Mouse (Mus musculus) forebrain, embryonic 13.5 days (tissue): Measurements from ENCODE around the gene Abhd15. TPM values are rescaled to one million over a fixed set of nuclear protein-coding genes. Genes with fewer than 3 reads are reported as not detected.

Experiments
- ATAC-seq: fragments of 200-750 bp; cut with Nextera tagmentation; 2 replicates; pipeline ENCODE4 v1.8.0; 2017
- H3K27ac ChIP-seq: fragments of 300-500 bp; sonication (generic); 2 replicates; pipeline ENCODE4 v1.5.1; 2015; ENCODE audit warnings: inconsistent platforms, mild to moderate bottlenecking, moderate library complexity
- H3K27me3 ChIP-seq: fragments of 300-500 bp; sonication (generic); 2 replicates; pipeline ENCODE4 v1.6.1; 2015; ENCODE audit warnings: mild to moderate bottlenecking, inconsistent platforms
- H3K36me3 ChIP-seq: fragments of 300-500 bp; sonication (generic); 2 replicates; pipeline ENCODE4 v1.6.1; 2015; ENCODE audit warnings: mild to moderate bottlenecking, inconsistent platforms; ENCODE audit not compliant: poor library complexity, severe bottlenecking
- H3K4me1 ChIP-seq: fragments of 300-500 bp; sonication (generic); 2 replicates; pipeline ENCODE4 v1.6.1; 2015; ENCODE audit warnings: inconsistent platforms
- H3K4me2 ChIP-seq: fragments of 300-500 bp; sonication (generic); 2 replicates; pipeline ENCODE4 v1.6.1; 2015; ENCODE audit warnings: inconsistent platforms, mild to moderate bottlenecking, moderate library complexity
- H3K4me3 ChIP-seq: fragments of 300-500 bp; sonication (generic); 2 replicates; pipeline ENCODE4 v1.5.1; 2015; ENCODE audit warnings: mild to moderate bottlenecking, inconsistent platforms
- H3K9ac ChIP-seq: fragments of 300-500 bp; sonication (generic); 2 replicates; pipeline ENCODE4 v1.6.1; 2015; ENCODE audit warnings: mild to moderate bottlenecking, inconsistent platforms
- H3K9me3 ChIP-seq: fragments of 300-500 bp; sonication (generic); replicated peaks from 2 replicates; pipeline ENCODE4 v1.6.1; 2016; ENCODE audit warnings: inconsistent platforms
- WGBS: fragments of 180-500 bp; shearing (Covaris S2); methylation state at CpG from one replicate; pipeline ENCODE4 v1.1.7; 2015; 5-methylcytosine and 5-hydroxymethylcytosine counted together
- polyA plus RNA-seq: library from polyadenylated mRNA; unstranded; fragments of >200 nt; fragmentation: Nextera tagmentation; extraction: Ambion mirVana; gene quantifications from 2 replicates; pipeline ENCODE4 v1.2.1, GENCODE M21; 2015

The Abhd15 gene
- polyA plus RNA-seq, 1 experiment from 2014 or later, result 3.0 TPM

DNA sequence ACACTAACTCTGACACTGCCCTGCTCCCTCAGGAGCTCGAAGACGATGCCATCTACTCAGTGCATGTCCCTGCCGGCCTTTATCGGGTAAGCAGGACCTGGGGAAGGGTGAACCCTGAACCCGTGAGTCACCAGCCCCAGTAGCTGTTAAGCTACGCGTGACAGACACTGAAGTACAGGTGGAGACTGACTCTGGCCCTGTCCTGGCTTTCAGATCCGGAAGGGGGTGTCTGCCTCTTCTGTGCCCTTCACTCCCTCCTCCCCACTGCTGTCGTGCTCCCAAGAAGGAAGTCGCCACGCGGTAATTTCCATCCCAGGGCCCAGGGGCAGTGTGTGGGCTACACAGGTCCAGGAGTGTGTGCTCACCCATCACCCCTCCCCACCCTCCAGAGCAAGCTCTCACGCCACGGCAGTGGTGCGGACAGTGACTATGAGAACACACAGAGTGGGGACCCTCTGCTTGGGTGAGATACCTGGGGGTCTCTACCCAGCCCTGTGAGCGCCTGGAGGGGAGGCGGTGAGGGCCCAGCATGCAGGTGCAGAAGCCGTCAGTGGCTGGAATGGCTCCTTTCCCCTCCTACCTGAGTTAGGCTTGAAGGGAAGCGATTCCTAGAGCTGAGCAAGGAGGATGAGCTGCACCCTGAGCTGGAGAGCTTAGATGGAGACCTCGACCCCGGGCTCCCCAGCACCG lies 9.5 kb upstream of the Abhd15 start:
- Histone ChIP-seq H3K27me3 (no peaks in the 10 kb centered on the region), H3K4me1 (peaks cover 16% of the 10 kb centered on the region), H3K9ac (no peak overlapping the region), H3K27ac (no peak overlapping the region), H3K9me3 (no peaks in the 10 kb centered on the region), H3K4me2 (no peak overlapping the region), H3K4me3 (no peak overlapping the region), H3K36me3 (peaks cover 75% of the 10 kb centered on the region)
- WGBS, result 91% methylated on average over 22 of the region's 22 CpGs
- ATAC-seq, result no peak

DNA sequence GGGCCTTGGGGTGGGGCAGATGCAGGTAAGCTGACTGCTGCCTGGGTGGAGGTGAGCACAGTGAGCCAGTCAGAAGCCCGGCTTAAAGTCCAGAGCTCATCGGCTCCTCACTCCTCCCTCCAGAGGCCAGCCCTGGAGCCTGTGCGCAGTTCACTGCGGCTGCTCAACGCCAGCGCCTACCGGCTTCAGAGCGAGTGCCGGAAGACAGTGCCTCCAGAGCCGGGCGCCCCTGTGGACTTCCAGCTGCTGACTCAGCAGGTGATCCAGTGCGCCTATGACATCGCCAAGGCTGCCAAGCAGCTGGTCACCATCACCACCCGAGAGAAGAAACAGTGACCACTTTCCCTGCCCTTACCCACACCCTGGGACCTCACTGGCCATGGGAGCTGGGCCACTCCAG lies 8.6 kb upstream of the Abhd15 start:
- Histone ChIP-seq H3K36me3 (peaks cover 67% of the 10 kb centered on the region), H3K9me3 (no peaks in the 10 kb centered on the region), H3K4me3 (no peak overlapping the region), H3K4me2 (no peak overlapping the region), H3K27me3 (no peaks in the 10 kb centered on the region), H3K27ac (no peak overlapping the region), H3K9ac (no peak overlapping the region), H3K4me1 (peaks cover 7% of the 10 kb centered on the region)
- no peak for ATAC-seq
- WGBS, result 87% methylated on average over 13 of the region's 14 CpGs

DNA sequence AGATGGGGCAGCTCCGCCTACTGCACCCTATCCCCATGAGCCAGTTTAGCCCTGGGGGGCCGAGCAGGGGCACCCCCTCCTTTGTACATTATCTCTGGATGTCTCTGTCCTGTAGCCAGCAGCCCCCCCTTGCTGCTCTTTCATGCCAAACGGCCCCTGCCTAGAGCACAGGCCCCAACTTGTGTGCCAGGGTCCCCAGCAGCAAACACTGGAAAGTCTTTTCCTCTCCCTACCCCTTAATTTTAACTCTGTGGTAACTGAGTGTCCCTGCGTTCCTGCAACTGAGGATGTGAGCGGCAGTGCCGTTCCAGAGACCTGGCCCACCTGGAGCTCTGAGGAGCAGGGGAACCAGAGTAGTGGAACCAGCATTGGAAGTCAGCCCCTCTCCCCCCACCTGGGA lies 8.0 kb upstream of the Abhd15 start:
- Histone ChIP-seq H3K27me3 (no peaks in the 10 kb centered on the region), H3K9ac (no peak overlapping the region), H3K4me2 (no peak overlapping the region), H3K9me3 (no peaks in the 10 kb centered on the region), H3K27ac (no peak overlapping the region), H3K4me3 (no peak overlapping the region), H3K4me1 (peaks cover 9% of the 10 kb centered on the region), H3K36me3 (peaks cover 65% of the 10 kb centered on the region)
- 84% methylated on average over 6 of the region's 6 CpGs for WGBS
- no peak for ATAC-seq

DNA sequence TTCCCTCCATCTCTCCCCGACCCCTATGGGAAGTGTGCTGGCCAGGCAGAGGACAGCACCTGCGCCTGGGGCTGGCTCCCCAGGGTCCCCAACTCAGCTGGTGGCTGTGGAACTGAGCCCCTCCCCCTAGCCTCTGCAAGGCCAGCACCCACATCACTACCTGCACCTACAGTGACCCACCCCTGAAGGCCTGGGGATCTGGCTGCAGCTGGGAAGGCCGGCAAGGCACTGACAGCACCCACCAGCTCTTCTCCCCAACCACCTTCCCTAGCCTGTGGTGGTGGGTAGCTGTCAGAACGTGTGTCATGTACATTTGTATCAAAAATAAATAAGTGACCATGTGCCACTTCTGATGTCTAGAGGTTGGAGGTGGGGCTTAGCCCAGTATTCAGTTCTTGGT lies 7.5 kb upstream of the Abhd15 start:
- peaks cover 60% of the 10 kb centered on the region for H3K36me3 ChIP-seq
- no peak overlapping the region for H3K4me3 ChIP-seq
- no peak overlapping the region for H3K4me2 ChIP-seq
- H3K27ac ChIP-seq, result peak overlapping the region; percentile 14; the same call in 1 of the 2 replicates
- peaks cover 13% of the 10 kb centered on the region for H3K4me1 ChIP-seq
- H3K9ac ChIP-seq, result no peak overlapping the region
- 76% methylated on average over 4 of the region's 4 CpGs for WGBS
- no peaks in the 10 kb centered on the region for H3K27me3 ChIP-seq
- peak; percentile 12 for ATAC-seq
- no peaks in the 10 kb centered on the region for H3K9me3 ChIP-seq

DNA sequence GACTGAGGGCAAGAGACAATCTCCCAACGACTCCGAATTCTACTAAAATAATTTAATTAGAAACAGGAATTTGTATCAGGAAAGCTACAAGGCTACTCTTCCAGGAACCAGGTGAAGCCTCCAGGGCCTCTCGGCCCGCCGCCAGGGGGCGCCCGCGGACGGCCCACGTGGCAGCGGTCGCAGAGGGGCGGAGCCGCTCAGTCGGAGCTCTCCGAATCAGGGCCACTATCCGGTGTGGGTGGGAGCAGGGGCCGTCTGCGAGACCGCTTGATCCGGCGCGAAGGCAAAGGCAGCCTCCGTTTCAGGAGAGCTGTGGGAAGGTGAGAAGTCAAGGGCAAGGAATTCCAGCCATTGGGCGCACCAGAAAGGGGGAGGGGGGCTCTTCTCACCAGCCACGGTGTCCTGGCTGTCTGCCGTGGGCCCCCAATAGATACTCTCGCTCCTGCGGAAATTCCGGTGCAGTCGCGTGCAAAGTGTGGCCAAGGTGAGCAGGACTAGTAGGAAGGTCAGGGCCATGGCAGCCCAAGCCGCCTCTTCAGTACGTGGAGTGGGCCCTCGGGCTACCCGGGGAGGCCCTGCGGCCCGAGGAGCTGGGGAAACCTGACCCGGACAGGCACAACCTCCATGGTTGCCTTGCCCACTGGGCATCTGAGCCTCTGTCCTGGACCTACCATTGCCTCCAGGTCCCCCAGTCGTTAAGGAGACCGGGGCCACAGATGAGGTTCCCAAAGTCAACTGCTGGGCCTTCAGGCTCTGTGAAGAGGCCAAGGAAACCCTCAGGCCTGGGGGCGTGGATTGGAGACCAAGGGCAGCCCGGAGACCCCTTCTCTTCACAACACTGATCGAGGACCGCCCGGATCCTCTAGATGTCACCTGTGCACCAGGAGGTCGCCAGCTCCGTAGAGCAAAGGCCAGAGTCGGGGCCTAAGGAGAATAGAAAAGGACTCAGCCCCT lies 6.6 kb upstream of the Abhd15 start:
- WGBS, result 20% methylated on average over 49 of the region's 49 CpGs

DNA sequence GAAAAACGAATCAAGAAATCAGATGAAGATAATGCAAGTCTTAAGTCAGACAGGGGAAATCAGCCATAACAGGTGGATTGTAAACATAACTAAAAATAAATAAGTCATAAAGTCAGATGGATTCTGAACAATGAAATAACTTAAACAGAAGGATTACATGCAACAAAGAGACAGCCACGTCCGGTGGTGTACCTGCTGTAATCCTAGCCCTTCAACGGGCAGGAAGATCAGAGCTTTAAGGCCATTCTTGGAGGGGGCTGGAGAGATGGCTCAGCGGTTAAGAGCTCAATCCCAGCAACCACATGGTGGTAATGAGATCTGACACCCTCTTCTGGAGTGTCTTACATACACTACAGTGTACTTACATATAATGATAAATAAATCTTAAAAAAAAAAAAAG lies 3.6 kb upstream of the Abhd15 start:
- Histone ChIP-seq H3K27ac (no peak overlapping the region), H3K4me3 (no peak overlapping the region), H3K27me3 (peaks cover 19% of the 10 kb centered on the region), H3K9ac (no peak overlapping the region), H3K9me3 (no peaks in the 10 kb centered on the region), H3K4me2 (no peak overlapping the region), H3K36me3 (peaks cover 21% of the 10 kb centered on the region), H3K4me1 (peaks cover 47% of the 10 kb centered on the region)
- WGBS, result 86% methylated on average over 5 of the region's 5 CpGs
- no peak for ATAC-seq

More for the DNA sequence above, 6.6 kb upstream of the Abhd15 start:
- Histone ChIP-seq H3K27ac (no peak overlapping the region), H3K36me3 (peaks cover 51% of the 10 kb centered on the region), H3K9ac (peak overlapping the region; percentile 61), H3K27me3 (no peaks in the 10 kb centered on the region), H3K4me3 (peak overlapping the region; percentile 34), H3K4me1 (peaks cover 17% of the 10 kb centered on the region), H3K4me2 (peak overlapping the region; percentile 67), H3K9me3 (no peaks in the 10 kb centered on the region)
- ATAC-seq, result peak; percentile 70

DNA sequence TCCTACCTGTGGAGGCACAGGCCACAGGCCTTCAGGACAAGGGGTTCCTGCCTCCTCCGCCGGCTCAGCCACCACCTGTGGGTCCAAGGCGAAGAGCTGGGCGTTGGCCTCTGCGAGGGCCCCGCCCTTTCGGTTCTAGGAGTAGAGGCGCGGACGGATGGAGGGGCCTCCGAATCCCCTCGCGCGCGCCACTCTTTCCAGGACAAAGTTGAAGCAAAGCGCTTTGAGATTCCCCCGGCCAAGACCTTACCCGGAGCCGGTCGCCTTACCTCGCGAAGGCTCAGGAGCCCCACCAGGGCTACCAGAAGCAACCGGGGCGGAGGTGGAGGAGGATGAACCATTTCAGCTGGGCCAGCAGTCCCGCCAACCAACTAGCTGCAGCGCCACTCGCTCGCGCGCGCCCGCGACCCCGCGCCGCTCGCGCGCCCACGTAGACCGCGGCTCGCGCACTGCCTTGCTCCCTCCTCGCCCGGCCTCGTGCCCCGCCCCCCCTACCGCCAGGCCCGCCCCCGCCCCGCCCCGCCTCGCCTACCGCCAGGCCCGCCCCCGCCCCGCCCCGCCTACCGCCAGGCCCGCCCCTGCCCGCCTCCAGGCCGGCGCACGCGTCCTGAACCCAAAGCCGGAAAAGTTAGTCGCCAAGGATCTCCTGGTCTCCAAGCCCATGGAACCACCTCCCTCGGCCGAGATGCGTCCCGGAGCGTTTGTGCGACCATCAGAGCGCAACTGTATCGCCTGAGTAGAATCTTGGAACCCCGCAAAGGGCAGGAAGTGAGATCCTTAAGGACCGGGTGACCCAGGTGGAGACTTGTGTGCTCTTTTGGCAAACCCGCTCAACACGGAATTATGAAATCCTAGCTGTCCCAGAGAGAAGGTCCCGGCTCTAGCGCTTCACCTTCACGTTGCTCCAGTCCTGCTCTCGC lies 1.8 kb upstream of the Abhd15 start:
- Histone ChIP-seq H3K27ac (no peak overlapping the region), H3K27me3 (peaks cover 29% of the 10 kb centered on the region), H3K36me3 (peaks cover 6% of the 10 kb centered on the region; the same call in 1 of the 2 replicates), H3K4me3 (peak overlapping the region; percentile 56), H3K4me1 (peaks cover 46% of the 10 kb centered on the region), H3K9ac (peak overlapping the region; percentile 68), H3K9me3 (no peaks in the 10 kb centered on the region), H3K4me2 (peak overlapping the region; percentile 95)
- peak; percentile 68 for ATAC-seq
- WGBS, result under 1% methylated on average over 47 of the region's 84 CpGs

DNA sequence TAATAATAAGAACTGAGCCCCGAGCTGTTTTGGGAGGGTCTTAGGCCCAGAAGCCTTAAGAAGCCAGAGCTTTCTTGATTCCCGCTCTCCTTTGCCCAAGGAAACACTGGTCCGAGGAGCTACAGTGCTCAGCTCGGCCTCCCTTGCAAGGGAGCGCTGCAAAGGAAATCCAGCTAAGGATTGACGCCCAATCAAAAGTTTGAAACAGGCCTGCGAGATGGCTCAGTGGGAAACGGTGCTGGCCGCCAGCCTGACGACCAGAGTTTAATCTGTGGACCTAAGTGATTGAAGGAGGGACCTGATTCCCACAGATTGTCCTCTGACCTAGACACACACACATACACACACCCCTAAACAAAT lies 1.1 kb upstream of the Abhd15 start:
- Histone ChIP-seq H3K9me3 (no peaks in the 10 kb centered on the region), H3K4me2 (peak overlapping the region; percentile 95), H3K9ac (peak overlapping the region; percentile 43; the same call in 1 of the 2 replicates), H3K27me3 (peaks cover 29% of the 10 kb centered on the region), H3K27ac (no peak overlapping the region), H3K4me1 (peaks cover 41% of the 10 kb centered on the region), H3K4me3 (peak overlapping the region; percentile 56), H3K36me3 (peaks cover 1% of the 10 kb centered on the region; the same call in 1 of the 2 replicates)
- ATAC-seq, result no peak
- 10% methylated on average over 10 of the region's 10 CpGs for WGBS

DNA sequence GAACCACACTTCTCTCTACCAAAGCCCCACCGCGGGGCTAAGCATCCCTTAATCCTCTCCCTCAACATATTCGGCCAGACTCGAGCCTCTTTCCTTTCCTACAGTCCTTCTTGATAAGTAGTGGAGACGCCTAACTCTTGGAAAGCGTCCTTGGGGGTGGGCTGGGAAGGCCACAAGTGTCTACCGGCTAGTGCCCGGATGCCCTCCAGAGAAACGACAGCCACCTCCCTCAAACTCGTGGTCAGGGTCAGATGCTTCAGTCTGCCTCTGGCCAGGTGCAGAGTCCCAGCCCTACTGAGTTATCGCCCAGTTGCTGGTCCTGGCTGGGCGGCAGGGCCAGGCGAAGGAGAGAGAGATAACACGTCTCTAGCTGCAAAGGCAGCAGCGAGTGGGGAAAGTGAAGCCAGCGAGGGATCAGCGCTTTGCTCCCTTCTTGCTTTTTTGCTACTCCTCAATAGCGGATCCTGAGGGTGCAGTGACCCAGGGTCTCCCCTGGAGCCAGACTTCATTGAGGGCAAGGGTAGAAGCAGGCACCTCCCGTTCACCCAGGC lies 565 bp upstream of the Abhd15 start:
- 4% methylated on average over 19 of the region's 19 CpGs for WGBS
- ATAC-seq, result no peak
- Histone ChIP-seq H3K9me3 (no peaks in the 10 kb centered on the region), H3K4me1 (peaks cover 41% of the 10 kb centered on the region), H3K27ac (no peak overlapping the region; the same call in 1 of the 2 replicates), H3K36me3 (no peaks in the 10 kb centered on the region), H3K4me2 (peak overlapping the region; percentile 95), H3K4me3 (peak overlapping the region; percentile 50), H3K9ac (peak overlapping the region; percentile 66), H3K27me3 (peaks cover 29% of the 10 kb centered on the region)

DNA sequence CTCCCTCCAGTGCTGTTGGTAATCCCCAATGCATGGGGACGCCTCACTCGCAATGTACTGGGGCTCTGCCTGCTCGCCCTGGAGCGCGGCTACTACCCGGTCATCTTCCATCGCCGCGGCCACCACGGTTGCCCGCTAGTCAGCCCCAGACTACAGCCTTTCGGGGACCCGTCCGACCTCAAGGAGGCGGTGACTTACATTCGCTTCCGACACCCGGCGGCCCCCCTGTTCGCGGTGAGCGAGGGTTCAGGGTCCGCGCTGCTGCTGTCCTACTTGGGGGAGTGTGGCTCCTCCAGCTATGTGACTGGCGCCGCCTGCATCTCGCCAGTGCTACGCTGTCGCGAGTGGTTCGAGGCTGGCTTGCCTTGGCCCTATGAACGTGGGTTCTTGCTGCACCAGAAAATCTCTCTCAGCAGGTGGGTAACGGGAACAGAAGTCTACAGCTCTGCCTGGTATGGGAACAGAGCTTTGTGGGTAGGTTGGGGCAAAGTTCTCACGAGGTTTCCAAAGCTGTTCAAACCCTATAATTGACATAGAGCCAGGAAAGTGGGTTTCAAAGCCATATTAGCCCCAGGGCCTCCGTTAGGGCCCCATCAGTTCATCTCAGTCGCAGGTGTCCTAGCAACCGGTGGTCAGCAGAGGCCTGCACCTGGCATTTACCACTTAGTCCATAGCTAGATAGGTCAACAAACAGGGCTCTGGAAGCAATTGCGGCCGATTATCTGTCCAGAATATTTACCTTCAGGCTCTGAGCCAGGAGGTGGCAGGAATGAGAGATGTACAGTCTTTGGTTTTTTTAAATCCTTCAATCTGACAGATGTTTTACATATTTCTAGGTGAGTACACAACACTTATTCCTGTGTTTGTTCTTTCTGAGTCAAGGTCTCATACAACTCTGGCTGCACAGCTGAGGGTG lies 974 bp downstream of the Abhd15 start, which contains the start of gene Trp53i13:
Trp53i13 (minus strand) TSS at position 344 of the 916 bp plus-strand sequence.
- H3K27ac ChIP-seq, result no peak within 1 kb of the TSS
- no peaks in the 10 kb centered on the region for H3K36me3 ChIP-seq
- H3K4me3 ChIP-seq, result peak within 1 kb of the TSS; percentile 50
- H3K9me3 ChIP-seq, result no peaks in the 10 kb centered on the region
- peak within 1 kb of the TSS; percentile 66 for H3K9ac ChIP-seq
- peak; percentile 22; the same call in 1 of the 2 replicates for ATAC-seq
- 7% methylated on average over 39 of the region's 39 CpGs for WGBS
- peaks cover 29% of the 10 kb centered on the region for H3K27me3 ChIP-seq
- peaks cover 57% of the 10 kb centered on the region for H3K4me1 ChIP-seq
- peak within 1 kb of the TSS; percentile 95 for H3K4me2 ChIP-seq
